Mouse (Mus musculus) layer of hippocampus, adult 2 months (tissue): ENCODE measurements around the gene Etnk2. TPM values are rescaled to one million over a fixed set of nuclear protein-coding genes. Genes with fewer than 3 reads are reported as not detected.
A peak's percentile ranks its signal among the peaks of the same experiment; 100 is the strongest.
"Not testable (repeated sequence)": the region's sequence is repeated elsewhere in the genome, so short reads cannot be mapped to it uniquely, and the experiment has no call there.

Source experiments
- DNase-seq, 2 experiments: peaks; one replicate each; pipeline ENCODE4 v3.0.0; 2022; ENCODE audit warnings: low spot score in 2 of 2
- H3K27ac ChIP-seq: fragments of 200-600 bp; 2 replicates; pipeline ENCODE4 v1.8.1; 2022
- H3K4me3 ChIP-seq: fragments of 200-600 bp; 2 replicates; pipeline ENCODE4 v1.8.1; 2022; ENCODE audit warnings: mild to moderate bottlenecking
- CTCF ChIP-seq: fragments of 200-600 bp; conservative IDR thresholded peaks from 2 replicates; pipeline ENCODE4 v1.8.1; 2022; ENCODE audit warnings: antibody characterized with exemption, mild to moderate bottlenecking, moderate library complexity
- total RNA-seq, 2 experiments: library from RNA; stranded (reverse); gene quantifications; 2 replicates each; pipeline ENCODE4 v1.2.3; 2021

Etnk2 gene
- total RNA-seq, 2 experiments from 2014 or later, result 1.1 to 1.6 TPM

GRCm38 (mm10) chr1:133332656-133333430 lies 30.5 kb upstream of the Etnk2 start:
- no peak for DNase-seq
- TF ChIP-seq CTCF, result no peak
- no peak overlapping the region for H3K4me3 ChIP-seq
- H3K27ac ChIP-seq, result no peak overlapping the region

GRCm38 (mm10) chr1:133333937-133334336 lies 29.4 kb upstream of the Etnk2 start:
- no peak for TF ChIP-seq CTCF
- Histone ChIP-seq H3K27ac (no peak overlapping the region), H3K4me3 (no peak overlapping the region)
- DNase-seq, result no peak

- H3K27ac ChIP-seq, DNase-seq: not testable (repeated sequence)
These were observed 23.0 kb upstream of the Etnk2 start for GRCm38 (mm10) chr1:133340403-133340802.

GRCm38 (mm10) chr1:133344357-133344756 lies 19.0 kb upstream of the Etnk2 start:
- Histone ChIP-seq H3K27ac (no peak overlapping the region), H3K4me3 (no peak overlapping the region)
- TF ChIP-seq CTCF, result no peak
- no peak for DNase-seq

More at GRCm38 (mm10) chr1:133340403-133340802, 23.0 kb upstream of the Etnk2 start:
- H3K4me3 ChIP-seq, result not testable (repeated sequence)

GRCm38 (mm10) chr1:133346531-133346930 lies 16.8 kb upstream of the Etnk2 start:
- DNase-seq, result no peak
- TF ChIP-seq CTCF, result no peak
- no peak overlapping the region for H3K27ac ChIP-seq
- no peak overlapping the region for H3K4me3 ChIP-seq

GRCm38 (mm10) chr1:133347226-133347625 lies 16.1 kb upstream of the Etnk2 start:
- Histone ChIP-seq H3K27ac (no peak overlapping the region), H3K4me3 (no peak overlapping the region)
- TF ChIP-seq CTCF, result no peak
- DNase-seq, result no peak

GRCm38 (mm10) chr1:133347693-133348520 lies 15.5 kb upstream of the Etnk2 start:
- Histone ChIP-seq H3K4me3 (no peak overlapping the region), H3K27ac (no peak overlapping the region)
- no peak for DNase-seq
- no peak for TF ChIP-seq CTCF

GRCm38 (mm10) chr1:133350210-133350609 lies 13.2 kb upstream of the Etnk2 start, which contains the start of gene Ren1:
Gene Ren1 (plus strand): TSS chr1:133350510.
- no peak within 1 kb of the TSS for H3K27ac ChIP-seq
- no peak for DNase-seq
- no peak within 1 kb of the TSS for H3K4me3 ChIP-seq
- TF ChIP-seq CTCF, result no peak

- H3K27ac ChIP-seq, result peak overlapping the region; percentile 60
These were observed 11.6 kb upstream of the Etnk2 start for GRCm38 (mm10) chr1:133351762-133352161.

GRCm38 (mm10) chr1:133353371-133353809 lies 10.0 kb upstream of the Etnk2 start:
- peak; percentile 77 to 86 for DNase-seq
- no peak overlapping the region for H3K4me3 ChIP-seq
- H3K27ac ChIP-seq, result no peak overlapping the region
- peak; percentile 100 for TF ChIP-seq CTCF

More at GRCm38 (mm10) chr1:133351762-133352161, 11.6 kb upstream of the Etnk2 start:
- DNase-seq, result no peak
- H3K4me3 ChIP-seq, result no peak overlapping the region
- TF ChIP-seq CTCF, result no peak

- no peak for DNase-seq
- no peak overlapping the region for H3K27ac ChIP-seq
- H3K4me3 ChIP-seq, result no peak overlapping the region
- no peak for TF ChIP-seq CTCF
These were observed 7.9 kb upstream of the Etnk2 start for GRCm38 (mm10) chr1:133355469-133355868.

GRCm38 (mm10) chr1:133355912-133356311 lies 7.5 kb upstream of the Etnk2 start:
- Histone ChIP-seq H3K4me3 (no peak overlapping the region), H3K27ac (no peak overlapping the region)
- DNase-seq, result no peak
- TF ChIP-seq CTCF, result no peak

GRCm38 (mm10) chr1:133356330-133356729 lies 7.0 kb upstream of the Etnk2 start:
- no peak for DNase-seq
- no peak overlapping the region for H3K4me3 ChIP-seq
- no peak overlapping the region for H3K27ac ChIP-seq
- no peak for TF ChIP-seq CTCF

- no peak overlapping the region for H3K27ac ChIP-seq
- DNase-seq, result no peak
- TF ChIP-seq CTCF, result no peak
- no peak overlapping the region for H3K4me3 ChIP-seq
These were observed 2.4 kb upstream of the Etnk2 start for GRCm38 (mm10) chr1:133361006-133361405.
